Mouse (Mus musculus) liver, adult 2 months (tissue): ENCODE data around the gene Cd40.

ENCODE experiments used
- CTCF ChIP-seq: fragments of 200-500 bp; IDR thresholded peaks from 2 replicates; pipeline ENCODE4 v1.5.1; 2011; ENCODE audit warnings: low read depth, low read length, control low read depth
- POLR2A ChIP-seq: fragments of 200-500 bp; IDR thresholded peaks from 2 replicates; pipeline ENCODE4 v1.6.1; 2011; ENCODE audit warnings: low read length, control low read depth; ENCODE audit not compliant: insufficient read depth; ENCODE audit errors: extremely low read depth

DNA sequence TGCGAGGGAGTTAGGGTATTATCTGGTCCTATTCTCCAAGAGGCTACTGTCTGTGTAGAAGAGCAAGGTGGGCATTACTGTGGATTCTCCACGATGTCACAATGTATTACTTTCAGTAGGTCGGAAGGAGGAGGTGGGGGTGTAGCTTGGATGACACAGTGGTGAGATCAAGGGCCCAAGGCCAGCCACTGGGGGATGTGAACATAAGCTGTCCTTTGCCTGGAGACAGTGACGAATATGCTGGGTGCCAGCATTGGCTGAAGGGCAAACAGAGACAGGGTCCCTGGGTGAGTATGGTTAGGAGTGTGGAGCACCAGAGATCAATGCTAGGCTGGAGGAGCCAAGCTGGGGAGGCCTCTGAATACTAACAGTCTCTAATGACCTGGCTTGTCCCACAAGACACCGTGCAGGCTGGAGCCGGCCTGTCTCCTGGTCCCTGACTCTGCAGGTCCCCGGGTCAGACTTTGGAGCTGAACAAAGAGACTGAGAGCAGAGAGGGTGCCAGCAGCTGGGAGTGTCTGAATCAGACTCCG is 36.1 kb downstream of the Cd40 start:
- no peak for TF ChIP-seq CTCF
- TF ChIP-seq POLR2A: no peak
